Mouse (Mus musculus): ENCODE measurements around the gene Hfe. TPM values are rescaled to one million over a fixed set of nuclear protein-coding genes. Genes with fewer than 3 reads are reported as not detected.

The Hfe gene
- polyA plus RNA-seq, 1 experiment = 7.7 TPM

DNA sequence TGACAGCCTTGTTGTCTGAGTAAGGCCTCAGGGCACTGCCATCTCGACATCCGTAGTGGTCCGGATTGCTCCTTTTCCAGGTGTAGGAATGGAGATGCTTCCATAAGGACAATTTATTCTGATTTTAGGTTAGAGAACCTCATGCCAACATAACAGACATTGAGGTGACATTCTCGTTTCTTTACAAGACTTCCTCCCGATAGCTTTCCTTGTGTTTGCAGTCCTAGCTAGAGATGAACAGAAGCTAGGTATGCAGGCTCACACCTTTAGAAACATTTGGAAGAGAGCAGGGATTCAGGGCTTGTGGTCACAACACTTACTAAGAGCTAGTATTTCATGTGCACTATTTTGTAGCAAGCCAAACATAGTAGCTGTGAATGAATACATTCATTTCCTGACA, 32.6 kb upstream of the Hfe start:
- Histone ChIP-seq H3K27me3 (ENCODE audit: control insufficient read depth, insufficient read depth, low read length) (no peaks in the 10 kb centered on the region), H3K4me3 (ENCODE audit: low read depth, low read length) (no peak overlapping the region), H3K4me1 (ENCODE audit: control insufficient read depth, insufficient read depth, insufficient read length, low read length) (no peaks in the 10 kb centered on the region), H3K27ac (ENCODE audit: insufficient read depth, low read depth, low read length) (no peak overlapping the region), H3K36me3 (ENCODE audit: control insufficient read depth, insufficient read depth, low read length) (no peaks in the 10 kb centered on the region)
- WGBS = 89% methylated on average over 5 of the region's 5 CpGs
- no peak for TF ChIP-seq CTCF (IDR thresholded peaks at IDR 0.05; ENCODE audit: extremely low read depth, insufficient read length, insufficient replicate concordance, low read depth, low read length)
- no peak for TF ChIP-seq POLR2A (IDR thresholded peaks at IDR 0.05; ENCODE audit: low read depth, low read length)

GRCm38 (mm10) chr13:23742007-23742406, 31.4 kb upstream of the Hfe start:
- Histone ChIP-seq H3K4me3 (ENCODE audit: low read depth, low read length) (no peak overlapping the region), H3K27me3 (ENCODE audit: control insufficient read depth, insufficient read depth, low read length) (no peaks in the 10 kb centered on the region), H3K36me3 (ENCODE audit: control insufficient read depth, insufficient read depth, low read length) (no peaks in the 10 kb centered on the region), H3K4me1 (ENCODE audit: control insufficient read depth, insufficient read depth, insufficient read length, low read length) (no peaks in the 10 kb centered on the region), H3K27ac (ENCODE audit: insufficient read depth, low read depth, low read length) (peak overlapping the region; percentile 66; the same call in 1 of the 2 replicates)
- TF ChIP-seq POLR2A (IDR thresholded peaks at IDR 0.05; ENCODE audit: low read depth, low read length) = no peak
- TF ChIP-seq CTCF (IDR thresholded peaks at IDR 0.05; ENCODE audit: extremely low read depth, insufficient read length, insufficient replicate concordance, low read depth, low read length) = no peak

DNA sequence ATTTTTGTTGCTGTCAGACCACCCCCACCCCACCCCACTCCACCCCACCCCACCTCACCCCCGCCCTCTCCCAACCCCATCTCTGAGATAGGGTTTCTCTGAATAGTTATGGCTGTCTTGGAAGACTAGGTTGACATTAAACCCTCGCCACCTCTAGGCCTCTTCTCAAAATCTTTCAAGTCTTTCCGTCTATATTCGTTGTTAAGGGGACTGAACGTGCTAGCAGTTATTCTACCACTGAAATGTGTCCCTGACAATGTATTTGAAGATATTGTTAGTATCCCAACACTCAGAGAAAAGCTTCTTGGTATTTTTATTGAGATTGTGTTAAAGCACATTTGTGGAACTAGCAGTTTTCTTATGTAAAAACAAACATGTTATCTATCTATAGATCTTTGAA, 30.3 kb upstream of the Hfe start:
- H3K27me3 ChIP-seq (ENCODE audit: control insufficient read depth, insufficient read depth, low read length) = no peaks in the 10 kb centered on the region
- no peak overlapping the region for H3K4me3 ChIP-seq (ENCODE audit: low read depth, low read length)
- TF ChIP-seq CTCF (IDR thresholded peaks at IDR 0.05; ENCODE audit: extremely low read depth, insufficient read length, insufficient replicate concordance, low read depth, low read length) (no peak), POLR2A (IDR thresholded peaks at IDR 0.05; ENCODE audit: low read depth, low read length) (no peak)
- H3K36me3 ChIP-seq (ENCODE audit: control insufficient read depth, insufficient read depth, low read length) = no peaks in the 10 kb centered on the region
- H3K27ac ChIP-seq (ENCODE audit: insufficient read depth, low read depth, low read length) = no peak overlapping the region
- no peaks in the 10 kb centered on the region for H3K4me1 ChIP-seq (ENCODE audit: control insufficient read depth, insufficient read depth, insufficient read length, low read length)
- 63% methylated on average over 5 of the region's 5 CpGs for WGBS

GRCm38 (mm10) chr13:23740256-23740840, 29.7 kb upstream of the Hfe start:
- TF ChIP-seq POLR2A (IDR thresholded peaks at IDR 0.05; ENCODE audit: low read depth, low read length) (no peak), CTCF (IDR thresholded peaks at IDR 0.05; ENCODE audit: extremely low read depth, insufficient read length, insufficient replicate concordance, low read depth, low read length) (no peak)
- H3K27ac ChIP-seq (ENCODE audit: insufficient read depth, low read depth, low read length) = peak overlapping the region; percentile 99
- WGBS = 13% methylated on average over 13 of the region's 13 CpGs
- H3K27me3 ChIP-seq (ENCODE audit: control insufficient read depth, insufficient read depth, low read length) = no peaks in the 10 kb centered on the region
- no peak overlapping the region for H3K4me3 ChIP-seq (ENCODE audit: low read depth, low read length)
- no peaks in the 10 kb centered on the region for H3K36me3 ChIP-seq (ENCODE audit: control insufficient read depth, insufficient read depth, low read length)
- H3K4me1 ChIP-seq (ENCODE audit: control insufficient read depth, insufficient read depth, insufficient read length, low read length) = no peaks in the 10 kb centered on the region

- H3K27ac ChIP-seq (ENCODE audit: insufficient read depth, low read depth, low read length) = peak overlapping the region; percentile 99
- WGBS = under 1% methylated on average over 14 of the region's 14 CpGs
- peak overlapping the region; percentile 81 for H3K4me3 ChIP-seq (ENCODE audit: low read depth, low read length)
- no peaks in the 10 kb centered on the region for H3K4me1 ChIP-seq (ENCODE audit: control insufficient read depth, insufficient read depth, insufficient read length, low read length)
- TF ChIP-seq CTCF (IDR thresholded peaks at IDR 0.05; ENCODE audit: extremely low read depth, insufficient read length, insufficient replicate concordance, low read depth, low read length) = no peak
- no peak for TF ChIP-seq POLR2A (IDR thresholded peaks at IDR 0.05; ENCODE audit: low read depth, low read length)
- H3K36me3 ChIP-seq (ENCODE audit: control insufficient read depth, insufficient read depth, low read length) = no peaks in the 10 kb centered on the region
- H3K27me3 ChIP-seq (ENCODE audit: control insufficient read depth, insufficient read depth, low read length) = no peaks in the 10 kb centered on the region
Observed at GRCm38 (mm10) chr13:23739922-23740252, 29.2 kb upstream of the Hfe start.

DNA sequence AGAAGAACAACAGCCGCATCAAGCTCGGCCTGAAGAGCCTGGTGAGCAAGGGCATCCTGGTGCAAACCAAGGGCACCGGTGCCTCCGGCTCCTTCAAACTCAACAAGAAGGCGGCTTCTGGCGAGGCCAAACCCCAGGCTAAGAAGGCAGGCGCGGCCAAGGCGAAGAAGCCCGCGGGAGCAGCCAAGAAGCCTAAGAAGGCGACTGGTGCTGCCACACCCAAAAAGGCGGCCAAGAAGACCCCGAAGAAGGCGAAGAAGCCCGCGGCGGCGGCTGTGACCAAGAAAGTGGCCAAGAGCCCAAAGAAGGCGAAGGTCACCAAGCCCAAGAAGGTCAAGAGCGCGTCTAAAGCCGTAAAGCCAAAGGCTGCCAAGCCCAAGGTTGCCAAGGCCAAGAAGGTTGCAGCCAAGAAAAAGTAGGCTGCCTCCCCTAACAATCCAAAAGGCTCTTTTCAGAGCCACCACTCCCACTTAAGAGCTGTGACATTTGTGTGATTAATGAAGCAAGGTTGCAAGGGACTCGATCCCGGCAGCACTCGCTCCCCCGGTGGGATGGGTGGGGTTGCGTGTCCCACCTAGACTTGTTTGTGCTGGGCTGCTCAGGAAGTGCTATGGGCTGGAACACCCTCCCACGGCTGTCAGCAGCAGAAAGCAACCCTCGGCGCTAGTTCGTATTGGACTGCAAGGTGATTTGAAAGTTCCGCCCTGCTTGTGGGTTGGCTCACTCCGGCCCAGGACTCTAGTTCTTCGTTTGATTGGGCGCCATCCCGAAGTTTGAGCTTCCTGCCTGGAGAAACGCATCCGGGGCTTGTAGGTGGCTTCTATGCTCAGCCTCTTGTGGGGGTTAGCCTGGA, 28.6 kb upstream of the Hfe start:
- TF ChIP-seq CTCF (IDR thresholded peaks at IDR 0.05; ENCODE audit: extremely low read depth, insufficient read length, insufficient replicate concordance, low read depth, low read length) (no peak), POLR2A (IDR thresholded peaks at IDR 0.05; ENCODE audit: low read depth, low read length) (peak; percentile 82; the same call in 1 of the 2 replicates)
- Histone ChIP-seq H3K4me3 (ENCODE audit: low read depth, low read length) (peak overlapping the region; percentile 81), H3K27me3 (ENCODE audit: control insufficient read depth, insufficient read depth, low read length) (no peaks in the 10 kb centered on the region), H3K27ac (ENCODE audit: insufficient read depth, low read depth, low read length) (peak overlapping the region; percentile 99), H3K4me1 (ENCODE audit: control insufficient read depth, insufficient read depth, insufficient read length, low read length) (no peaks in the 10 kb centered on the region), H3K36me3 (ENCODE audit: control insufficient read depth, insufficient read depth, low read length) (no peaks in the 10 kb centered on the region)
- WGBS = 1% methylated on average over 39 of the region's 39 CpGs

GRCm38 (mm10) chr13:23738677-23739068, 28.0 kb upstream of the Hfe start, which contains the start of gene Hist1h1c:
TSS of gene Hist1h1c (plus strand) at chr13:23738808.
- Histone ChIP-seq H3K27me3 (ENCODE audit: control insufficient read depth, insufficient read depth, low read length) (no peaks in the 10 kb centered on the region), H3K27ac (ENCODE audit: insufficient read depth, low read depth, low read length) (peak within 1 kb of the TSS; percentile 99), H3K4me3 (ENCODE audit: low read depth, low read length) (peak within 1 kb of the TSS; percentile 81), H3K4me1 (ENCODE audit: control insufficient read depth, insufficient read depth, insufficient read length, low read length) (no peaks in the 10 kb centered on the region), H3K36me3 (ENCODE audit: control insufficient read depth, insufficient read depth, low read length) (no peaks in the 10 kb centered on the region)
- TF ChIP-seq POLR2A (IDR thresholded peaks at IDR 0.05; ENCODE audit: low read depth, low read length) (peak; percentile 99), CTCF (IDR thresholded peaks at IDR 0.05; ENCODE audit: extremely low read depth, insufficient read length, insufficient replicate concordance, low read depth, low read length) (no peak)
- WGBS = under 1% methylated on average over 38 of the region's 38 CpGs

Measured in small intestine, adult 2 months (tissue).